Mouse (Mus musculus) kidney, postnatal 4 days (tissue): ENCODE results near the gene G0s2.

Source experiments
- DNase-seq, 2 experiments: peaks; one replicate each; pipeline ENCODE4 v3.0.0; 2021; ENCODE audit warnings: mixed read lengths in 2 of 2

The G0s2 gene

GRCm38 (mm10) chr1:193251386-193251785 lies 21.6 kb downstream of the G0s2 start:
- DNase-seq, result no peak

GRCm38 (mm10) chr1:193250026-193250425 lies 23.0 kb downstream of the G0s2 start:
- DNase-seq, result no peak

GRCm38 (mm10) chr1:193244235-193244634 lies 28.8 kb downstream of the G0s2 start:
- no peak for DNase-seq

GRCm38 (mm10) chr1:193243571-193244193 lies 29.3 kb downstream of the G0s2 start:
- DNase-seq, result peak in 1 of 2 experiments; percentile 35

- no peak for DNase-seq
Observed at GRCm38 (mm10) chr1:193242863-193243262, 30.2 kb downstream of the G0s2 start.

GRCm38 (mm10) chr1:193242238-193242637 lies 30.8 kb downstream of the G0s2 start:
- peak; percentile 45 to 62 for DNase-seq

- no peak for DNase-seq
Observed at GRCm38 (mm10) chr1:193241436-193241835, 31.6 kb downstream of the G0s2 start.

GRCm38 (mm10) chr1:193238426-193238825 lies 34.6 kb downstream of the G0s2 start:
- no peak for DNase-seq

GRCm38 (mm10) chr1:193234930-193235329 lies 38.1 kb downstream of the G0s2 start:
- DNase-seq, result peak in 1 of 2 experiments; percentile 31

- DNase-seq, result peak in 1 of 2 experiments; percentile 21
Observed at GRCm38 (mm10) chr1:193234130-193234645, 38.8 kb downstream of the G0s2 start.

GRCm38 (mm10) chr1:193232732-193233131 lies 40.3 kb downstream of the G0s2 start:
- no peak for DNase-seq

GRCm38 (mm10) chr1:193230935-193231334 lies 42.1 kb downstream of the G0s2 start:
- DNase-seq, result peak in 1 of 2 experiments; percentile 31

GRCm38 (mm10) chr1:193230531-193230930 lies 42.5 kb downstream of the G0s2 start:
- DNase-seq, result no peak

GRCm38 (mm10) chr1:193229570-193229969 lies 43.4 kb downstream of the G0s2 start:
- no peak for DNase-seq

- DNase-seq, result no peak
Observed at GRCm38 (mm10) chr1:193227537-193227936, 45.5 kb downstream of the G0s2 start.

- peak in 1 of 2 experiments; percentile 50 for DNase-seq
Observed at GRCm38 (mm10) chr1:193226724-193227522, 46.1 kb downstream of the G0s2 start.

- DNase-seq, result no peak
Observed at GRCm38 (mm10) chr1:193226114-193226513, 46.9 kb downstream of the G0s2 start.

GRCm38 (mm10) chr1:193225531-193225930 lies 47.5 kb downstream of the G0s2 start:
- DNase-seq, result no peak
